Mouse (Mus musculus) induced T-regulatory cell, adult 2 months (primary cell): ENCODE data around the gene Pogz.

Experiments
- DNase-seq: peaks from one replicate; pipeline ENCODE4 v3.0.0-alpha.2; 2012; ENCODE audit warnings: low read depth

The Pogz gene

GRCm38 (mm10) chr3:94837183-94837890 lies at the start of gene Pogz:
Gene Pogz (plus strand): TSS chr3:94837567.
- DNase-seq = peak; percentile 96

DNA sequence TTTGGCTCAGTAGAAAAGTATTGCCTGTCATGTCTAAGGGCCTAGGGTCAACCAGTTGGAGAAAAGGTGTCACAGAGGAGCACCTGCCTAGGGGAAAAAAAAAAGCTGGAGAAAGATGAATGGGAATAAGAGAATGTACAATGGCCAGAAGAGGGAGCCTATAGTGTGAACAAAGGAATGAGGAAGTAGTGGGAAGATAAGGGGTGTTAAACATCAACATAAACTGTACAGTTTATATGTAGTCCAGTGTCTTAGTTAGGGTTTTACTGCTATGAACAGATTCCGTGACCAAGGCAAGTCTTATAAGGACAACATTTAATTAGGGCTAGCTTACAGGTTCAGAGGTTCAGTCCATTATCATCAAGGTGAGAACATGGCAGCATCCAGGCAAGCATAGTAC lies 48.3 kb upstream of the Pogz start:
- no peak for DNase-seq

- DNase-seq = no peak
Observed at GRCm38 (mm10) chr3:94789516-94789915, 47.9 kb upstream of the Pogz start.

DNA sequence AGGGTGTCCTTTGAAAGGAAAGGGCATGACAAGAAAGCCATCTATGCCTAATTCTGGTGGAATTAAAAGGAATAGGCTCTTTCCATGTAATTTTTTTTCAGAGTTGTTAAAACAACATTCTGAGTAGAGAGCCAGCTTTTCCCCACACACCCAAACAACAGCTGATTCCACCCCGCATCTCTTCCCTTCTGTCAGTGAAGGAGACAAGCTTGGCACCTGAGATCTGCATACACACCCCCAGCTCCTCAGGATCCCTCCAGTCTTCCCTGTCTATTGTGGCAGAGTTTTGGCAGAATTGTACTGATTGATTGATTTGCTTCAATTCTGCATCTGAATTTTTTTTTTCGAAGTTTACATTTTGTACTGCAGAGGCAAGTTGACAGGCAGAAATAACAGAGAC lies 45.1 kb upstream of the Pogz start:
- no peak for DNase-seq

DNA sequence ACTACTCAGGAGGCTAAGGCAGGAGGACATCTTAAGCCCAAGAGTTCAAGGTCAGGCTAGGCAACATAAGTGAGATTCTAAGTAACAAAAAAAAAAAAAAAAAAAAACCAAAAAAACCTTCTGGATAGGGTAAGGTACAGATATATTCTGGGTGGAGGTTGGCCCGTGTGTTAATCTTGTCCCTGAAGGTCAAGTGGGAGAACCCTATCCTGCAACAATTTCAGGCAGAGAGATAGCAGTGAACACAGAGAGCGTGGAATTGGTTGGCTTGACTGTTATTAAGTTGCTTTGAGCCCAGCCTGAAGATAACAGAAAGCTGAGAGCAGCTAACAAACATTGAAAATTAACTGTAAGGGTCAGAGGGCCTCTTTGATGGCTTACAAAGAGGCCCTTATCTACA lies 43.7 kb upstream of the Pogz start:
- no peak for DNase-seq

DNA sequence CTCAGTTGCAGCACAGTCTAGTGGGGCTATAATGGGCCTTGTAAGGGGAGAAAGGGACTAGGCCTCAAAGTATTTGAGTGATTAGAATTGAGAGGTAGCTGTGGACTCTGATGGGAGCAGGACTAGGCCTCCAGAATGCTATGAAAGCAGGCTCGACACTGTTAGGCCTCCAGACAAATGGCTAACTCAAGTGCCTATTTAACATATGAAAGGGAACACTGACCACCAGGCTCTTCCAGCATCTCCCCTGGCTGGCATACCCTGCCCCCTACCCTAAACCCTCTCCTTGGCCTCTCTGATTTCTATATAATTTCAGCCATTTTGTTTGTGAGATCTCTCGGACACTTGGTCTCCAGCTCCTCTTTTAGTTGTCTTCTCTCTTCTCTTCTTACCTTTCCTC lies 43.0 kb upstream of the Pogz start:
- DNase-seq = no peak

DNA sequence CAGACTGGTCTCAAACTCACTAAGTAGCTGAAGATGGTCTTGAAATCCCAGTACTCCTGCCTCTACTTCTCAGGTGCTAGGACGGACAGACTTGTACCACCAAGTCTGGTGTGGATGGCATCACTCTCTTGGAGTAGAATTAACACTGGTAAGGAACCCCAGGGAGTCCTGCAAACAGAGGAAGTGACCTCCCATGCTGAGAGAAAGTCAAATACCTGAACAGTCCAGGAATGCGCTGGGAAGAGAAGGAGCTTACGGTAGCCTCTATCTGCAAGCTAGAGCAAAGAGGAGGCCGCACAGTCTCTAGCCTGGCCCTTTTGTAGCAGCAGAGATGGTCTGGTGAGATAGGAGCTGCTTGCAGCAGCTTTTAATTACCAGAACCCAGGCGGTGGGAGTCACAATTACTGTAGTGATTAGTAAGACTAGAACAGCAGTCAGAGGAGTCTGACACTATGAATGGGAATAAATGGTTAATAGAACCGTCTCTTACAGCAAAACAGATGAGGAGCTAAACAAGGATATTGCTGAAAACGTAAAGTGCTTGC lies 41.7 kb upstream of the Pogz start:
- no peak for DNase-seq

DNA sequence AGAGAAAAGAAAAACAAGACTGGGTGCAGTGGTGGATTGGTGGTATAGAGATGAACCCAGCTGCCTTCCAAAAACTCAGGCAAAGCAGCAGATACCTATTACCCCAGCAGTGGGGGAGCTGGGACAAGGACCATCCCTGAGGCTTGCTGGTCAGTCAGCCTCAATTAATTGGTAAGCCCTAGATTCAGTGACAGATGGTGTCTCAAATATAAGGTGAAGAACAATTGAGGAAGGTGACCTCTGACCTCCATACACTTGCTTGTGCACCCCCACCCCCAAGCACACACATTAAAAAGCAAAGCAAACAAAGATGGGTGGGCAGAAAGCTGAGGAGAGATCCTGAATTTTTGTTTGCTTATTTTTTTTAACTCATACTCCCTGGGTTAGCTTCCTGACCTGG lies 41.2 kb upstream of the Pogz start:
- DNase-seq = no peak

- DNase-seq = no peak
Observed at GRCm38 (mm10) chr3:94804146-94804545, 33.2 kb upstream of the Pogz start.

DNA sequence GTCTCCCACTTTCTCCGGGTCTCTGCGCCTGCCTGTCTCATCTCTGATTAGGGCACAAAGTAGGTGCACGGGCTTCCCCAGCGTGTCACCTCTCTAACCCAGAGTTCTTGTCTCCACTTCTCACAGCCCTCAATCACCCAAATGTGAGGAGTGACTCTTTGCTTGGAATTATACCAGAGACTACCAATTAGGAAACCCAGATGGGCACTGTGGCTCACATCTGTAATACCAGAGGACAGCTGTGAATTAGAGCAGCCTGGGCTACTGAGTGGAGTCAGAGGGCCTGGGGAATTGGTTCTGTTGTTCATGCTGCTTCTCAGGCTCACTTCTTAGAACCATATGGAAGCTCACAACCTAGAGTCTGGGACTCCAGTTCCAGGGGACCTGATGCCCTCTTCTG lies 32.4 kb upstream of the Pogz start:
- no peak for DNase-seq

GRCm38 (mm10) chr3:94808296-94808695 lies 29.1 kb upstream of the Pogz start:
- DNase-seq = no peak

- peak; percentile 42 for DNase-seq
Observed at GRCm38 (mm10) chr3:94811628-94812027, 25.7 kb upstream of the Pogz start.

- DNase-seq = no peak
Observed at GRCm38 (mm10) chr3:94813651-94814050, 23.7 kb upstream of the Pogz start.

GRCm38 (mm10) chr3:94814063-94814462 lies 23.3 kb upstream of the Pogz start:
- no peak for DNase-seq

DNA sequence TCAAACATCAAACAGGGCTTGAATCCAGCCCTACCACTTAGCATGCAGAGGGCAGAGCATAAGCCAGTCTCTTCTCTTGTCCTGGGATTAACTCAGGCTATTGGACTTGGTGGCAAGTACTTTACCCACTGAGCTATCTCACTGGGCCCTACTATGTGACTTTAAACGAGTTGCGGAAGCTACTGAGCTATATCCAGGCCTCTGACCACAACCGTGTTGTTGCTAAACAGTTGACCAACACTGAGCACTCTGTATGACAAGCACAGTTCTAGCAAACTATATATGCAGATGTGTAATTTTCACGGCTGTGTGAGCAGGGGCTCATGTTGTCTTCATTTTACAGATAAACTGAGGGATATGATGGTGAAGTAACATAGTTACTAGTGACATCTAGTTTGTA lies 22.7 kb upstream of the Pogz start:
- DNase-seq = no peak

- no peak for DNase-seq
Observed at GRCm38 (mm10) chr3:94815603-94816002, 21.8 kb upstream of the Pogz start.

DNA sequence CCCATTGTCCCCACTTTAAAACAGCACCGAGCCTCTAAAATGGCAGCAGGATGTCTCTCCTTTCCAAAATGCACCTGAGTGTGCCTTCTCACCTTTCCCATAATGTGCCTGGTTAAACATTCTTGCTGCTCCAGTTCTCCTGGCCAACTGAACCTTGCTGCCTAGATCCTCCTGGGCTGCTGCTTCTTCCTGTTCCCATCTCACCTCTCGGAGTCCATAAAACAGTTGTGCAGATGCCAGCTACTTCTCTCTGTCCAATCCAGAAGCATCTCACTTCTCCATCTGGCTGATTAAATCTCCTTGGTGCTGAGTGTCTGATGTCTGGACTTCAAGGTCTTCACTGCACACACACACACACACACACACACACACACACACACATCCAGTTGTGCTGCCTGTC lies 19.6 kb upstream of the Pogz start:
- no peak for DNase-seq

DNA sequence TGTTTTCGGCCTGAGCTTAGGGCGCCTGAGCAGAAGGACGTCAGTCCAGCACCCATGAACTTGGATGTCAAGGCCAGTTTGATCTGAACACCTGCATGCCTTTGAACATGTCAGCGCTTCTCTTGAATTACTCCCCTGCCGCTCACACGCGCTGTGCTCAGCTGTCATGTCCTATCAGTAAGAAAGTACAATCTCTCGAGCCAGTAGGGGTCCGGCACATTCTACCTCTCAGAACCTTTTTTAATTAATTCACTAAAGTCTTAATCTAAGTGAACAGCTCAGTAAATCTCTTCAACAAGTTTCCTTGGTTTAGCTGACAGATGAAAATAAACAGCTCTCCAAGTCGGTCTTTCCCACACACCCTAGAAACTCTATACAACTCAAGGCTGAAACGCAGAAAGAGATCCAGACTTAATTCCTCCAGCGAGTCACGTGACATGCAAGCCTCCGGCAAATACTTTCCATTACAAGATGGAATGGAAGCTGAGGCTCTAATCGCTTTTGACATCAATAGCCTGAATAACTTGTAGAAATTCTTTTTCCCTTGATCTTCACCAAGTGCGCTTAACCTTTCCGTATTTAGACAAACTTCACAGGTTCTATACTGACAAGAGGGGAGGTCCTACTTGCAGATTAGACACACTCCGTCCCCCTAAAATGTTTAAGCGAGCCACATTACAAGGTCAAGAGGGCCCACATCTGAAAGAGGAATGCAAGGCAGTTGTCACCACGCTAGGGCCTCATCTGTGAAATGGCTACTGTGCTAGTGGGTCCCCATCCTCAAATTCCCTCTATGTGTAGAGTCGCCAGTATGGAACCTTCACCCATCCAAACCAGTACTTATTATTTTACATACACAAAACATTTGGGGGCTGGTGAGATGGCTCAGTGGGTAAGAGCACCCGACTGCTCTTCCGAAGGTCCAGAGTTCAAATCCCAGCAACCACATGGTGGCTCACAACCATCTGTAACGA lies 17.6 kb upstream of the Pogz start:
- DNase-seq = no peak

DNA sequence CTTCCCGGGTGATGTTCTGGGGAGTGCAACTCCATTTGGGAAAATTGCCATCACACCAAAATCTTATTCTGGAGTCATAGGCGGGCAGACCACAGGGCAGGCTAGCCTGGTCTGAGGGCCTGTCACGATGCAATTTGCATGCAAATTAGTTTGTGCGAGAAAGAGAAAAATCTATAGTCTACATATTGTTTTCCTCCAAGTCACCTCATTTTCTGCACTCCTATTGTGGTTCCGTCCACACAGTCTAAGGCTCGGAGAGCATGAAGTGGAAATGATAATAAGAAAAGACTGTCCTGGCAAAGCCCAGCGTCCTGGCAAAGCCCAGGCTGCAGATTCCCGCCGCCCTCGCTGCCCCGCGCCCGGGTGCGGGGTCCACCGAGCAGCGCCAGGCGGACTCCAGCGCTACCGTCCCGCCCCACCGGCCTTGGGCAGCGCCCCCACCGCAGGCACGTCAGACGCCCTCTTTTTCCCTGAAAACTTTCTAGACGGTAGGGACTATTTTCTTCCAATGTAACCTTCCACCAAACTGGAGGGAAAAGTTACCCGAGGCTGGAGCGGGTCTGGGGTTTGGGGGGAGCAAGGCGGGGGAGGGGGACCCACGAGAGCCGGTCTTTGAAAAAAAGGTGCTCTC lies 16.2 kb upstream of the Pogz start:
- DNase-seq = no peak

- DNase-seq = no peak
Observed at GRCm38 (mm10) chr3:94822082-94822481, 15.3 kb upstream of the Pogz start.

DNA sequence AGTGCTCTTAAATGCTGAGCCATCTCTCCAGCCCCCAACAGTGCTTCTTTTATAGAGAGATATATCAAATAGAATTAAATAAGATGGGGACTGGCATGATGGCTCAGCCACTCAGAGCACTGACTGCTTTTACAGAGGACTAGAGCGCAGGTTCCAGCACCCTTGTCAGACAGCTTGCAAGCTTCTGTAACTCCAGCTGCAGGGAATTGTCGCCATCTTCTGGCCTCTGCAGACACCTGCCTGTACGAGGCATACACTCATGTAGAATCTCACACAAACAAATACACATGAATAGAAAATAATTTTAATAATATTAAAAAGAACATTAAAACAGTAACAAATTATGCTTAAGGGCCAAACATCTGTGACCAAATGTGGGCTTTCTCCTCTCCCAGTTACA lies 13.3 kb upstream of the Pogz start:
- DNase-seq = no peak

DNA sequence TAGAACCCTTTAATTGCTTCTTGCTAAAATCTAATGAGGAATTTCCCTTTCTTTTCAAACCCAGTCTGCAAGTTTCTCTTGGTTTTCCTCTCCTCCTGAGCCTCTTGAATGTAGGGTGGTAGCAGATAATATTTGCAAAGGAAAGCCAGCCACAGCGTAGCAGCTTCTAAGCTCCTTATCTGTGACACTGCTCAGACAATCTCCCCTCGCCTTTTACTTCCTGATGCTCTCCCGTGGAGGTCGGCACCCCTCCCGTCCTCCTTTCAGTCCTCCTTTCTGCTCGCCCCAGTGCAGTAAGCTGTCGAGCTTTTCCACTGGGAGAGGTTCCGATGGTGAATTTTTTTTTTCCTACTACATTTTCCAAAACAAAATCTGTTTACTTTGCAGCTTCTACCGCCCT lies 5.3 kb upstream of the Pogz start:
- no peak for DNase-seq

DNA sequence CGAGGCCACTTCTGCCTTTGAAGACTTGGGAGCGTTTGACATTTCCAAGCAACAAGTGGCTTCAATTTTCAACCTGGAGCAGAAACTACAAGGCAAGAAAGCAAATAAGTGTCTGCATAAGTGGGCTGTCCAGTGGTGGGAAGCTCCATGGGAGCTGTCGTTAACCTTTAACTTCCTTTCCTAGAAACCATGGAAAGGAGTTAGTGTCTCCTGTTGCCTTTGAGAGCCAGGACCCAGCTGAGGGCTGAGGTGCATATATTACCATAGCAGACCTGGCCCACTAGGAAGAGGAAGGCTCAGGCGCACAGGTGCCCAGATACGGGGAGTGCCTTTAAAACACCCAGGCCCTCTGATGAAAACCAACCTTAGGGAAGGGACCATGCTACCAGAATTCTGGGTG lies 4.7 kb upstream of the Pogz start:
- DNase-seq = no peak
